Mouse (Mus musculus) liver, adult 2 months (tissue): ENCODE measurements around the gene Ptpn14.

Experiments used
- CTCF ChIP-seq: fragments of 200-500 bp; IDR thresholded peaks from 2 replicates; pipeline ENCODE4 v1.5.1; 2011; ENCODE audit warnings: low read depth, low read length, control low read depth
- POLR2A ChIP-seq: fragments of 200-500 bp; IDR thresholded peaks from 2 replicates; pipeline ENCODE4 v1.6.1; 2011; ENCODE audit warnings: low read length, control low read depth; ENCODE audit not compliant: insufficient read depth; ENCODE audit errors: extremely low read depth

DNA sequence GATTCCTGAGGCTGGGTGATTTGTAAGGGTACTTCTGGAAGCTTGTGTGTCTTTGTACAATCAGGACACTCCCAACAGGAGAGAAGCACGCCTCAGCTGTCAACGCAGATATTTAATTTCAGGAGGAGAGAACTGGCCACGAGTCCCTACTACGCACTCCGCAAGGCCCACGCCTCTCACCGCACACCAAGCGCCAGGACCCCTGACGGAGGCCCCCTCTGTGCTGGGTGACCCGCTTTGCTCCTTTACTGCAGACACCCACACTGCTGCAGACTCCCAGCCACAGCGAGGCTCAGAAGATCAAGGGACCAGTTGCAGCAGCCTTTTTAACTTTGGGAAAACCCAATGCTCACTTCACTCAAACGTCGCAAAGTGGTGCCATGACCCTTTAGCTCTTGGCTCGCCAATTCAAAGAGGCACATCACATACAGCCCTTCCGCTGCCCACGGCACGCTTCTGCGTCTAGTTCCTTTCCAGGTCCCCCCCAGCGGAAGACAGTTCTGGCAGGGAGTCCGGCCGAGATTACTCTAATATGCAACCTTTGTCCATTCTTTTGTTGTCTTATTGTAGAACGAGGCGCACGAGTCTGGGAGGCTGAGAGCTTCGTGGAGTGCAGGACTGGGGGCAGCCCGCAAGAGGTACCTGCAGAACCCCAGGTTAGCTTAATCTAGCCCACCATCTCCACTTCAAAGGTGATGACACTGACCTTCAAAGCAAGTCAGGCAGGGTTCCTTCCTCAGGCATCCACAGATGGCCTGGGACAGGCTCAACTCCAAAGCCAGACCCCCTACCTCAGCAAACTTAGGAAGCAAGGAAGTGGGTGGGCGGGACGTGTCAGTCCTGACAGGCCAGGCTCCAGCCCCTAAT, 192.9 kb downstream of the Ptpn14 start:
- TF ChIP-seq CTCF, result no peak
- TF ChIP-seq POLR2A, result no peak
